Mouse (Mus musculus): ENCODE measurements at regions not wholly inside any gene's neighbourhood (a gene's known extent, or its start where the extent isn't known, plus 50 kb on each side); places are given as distances from the start of the nearest gene placed in this dataset.

- peak; percentile 61 for DNase-seq (ENCODE audit: low read depth, low spot score)
These were observed 142.2 kb downstream of the Cypt14 start for GRCm38 (mm10) chrX:39721216-39721615.

All from R1 (cell line).